Mouse (Mus musculus): ENCODE results near the gene Lrrc57.

- TF ChIP-seq CTCF (IDR thresholded peaks at IDR 0.05; ENCODE audit: low read depth) = no peak
- no peak for TF ChIP-seq EP300 (IDR thresholded peaks at IDR 0.05; ENCODE audit: low read depth)
These were observed 37.5 kb upstream of the Lrrc57 start for GRCm38 (mm10) chr2:120646777-120647176.
